Mouse (Mus musculus): ENCODE measurements around the gene Gm43191. TPM values are rescaled to one million over a fixed set of nuclear protein-coding genes. Genes with fewer than 3 reads are reported as not detected.

The Gm43191 gene
- polyA plus RNA-seq, 1 experiment from 2014 or later = not detected

GRCm38 (mm10) chr3:116614295-116614892 is 66.7 kb downstream of the Gm43191 start, which contains the start of gene Trmt13:
Trmt13 (minus strand) TSS chr3:116614587.
- 56% methylated on average over 10 of the region's 10 CpGs for WGBS
- peak; percentile 70; the same call in 1 of the 2 replicates for ATAC-seq (ENCODE audit: insufficient read depth, low FRiP score, low read depth)
- no peak within 1 kb of the TSS for H3K4me2 ChIP-seq

DNA sequence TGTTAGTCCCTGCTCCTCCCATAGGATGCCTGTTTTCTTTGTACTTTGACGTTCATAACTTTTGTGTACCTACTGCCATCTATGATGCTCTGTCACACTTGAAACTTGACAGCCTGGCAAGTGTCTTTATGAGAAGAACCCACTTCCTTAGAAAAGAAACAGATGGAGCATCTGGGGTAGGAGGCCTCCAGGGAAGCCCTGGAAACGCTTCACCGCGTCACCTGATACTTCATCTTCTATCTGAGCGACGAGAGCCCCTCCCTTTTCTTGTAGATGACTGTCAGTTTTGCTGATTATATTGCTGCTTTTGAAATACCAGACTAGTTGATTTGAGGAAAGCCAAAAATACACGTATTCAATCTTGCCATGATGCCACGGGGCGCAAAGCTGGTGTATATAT is 76.5 kb downstream of the Gm43191 start:
- no peaks in the 10 kb centered on the region for H3K36me3 ChIP-seq
- H3K27me3 ChIP-seq (replicated peaks) = no peaks in the 10 kb centered on the region
- H3K4me3 ChIP-seq (replicated peaks) = no peak overlapping the region
- H3K9me3 ChIP-seq = no peaks in the 10 kb centered on the region
- H3K4me2 ChIP-seq = no peak overlapping the region
- H3K9ac ChIP-seq = no peak overlapping the region
- H3K4me1 ChIP-seq = no peaks in the 10 kb centered on the region
- no peak for ATAC-seq (ENCODE audit: insufficient read depth, low FRiP score, low read depth)
- no peak overlapping the region for H3K27ac ChIP-seq
- 79% methylated on average over 9 of the region's 9 CpGs for WGBS

More at GRCm38 (mm10) chr3:116614295-116614892, 66.7 kb downstream of the Gm43191 start, which contains the start of gene Trmt13:
- Histone ChIP-seq H3K9ac (no peak within 1 kb of the TSS), H3K4me3 (replicated peaks) (no peak within 1 kb of the TSS), H3K27me3 (replicated peaks) (no peaks in the 10 kb centered on the region), H3K36me3 (0 out of 2 replicates have a peak, but pooled peaks cover 13% of the 10 kb centered on the region), H3K9me3 (no peaks in the 10 kb centered on the region), H3K27ac (no peak within 1 kb of the TSS), H3K4me1 (no peaks in the 10 kb centered on the region)

GRCm38 (mm10) chr3:116601781-116602180 is 79.3 kb downstream of the Gm43191 start:
- H3K4me2 ChIP-seq = no peak overlapping the region
- H3K27ac ChIP-seq = no peak overlapping the region
- 91% methylated on average over 5 of the region's 5 CpGs for WGBS
- no peak overlapping the region for H3K9ac ChIP-seq
- H3K4me1 ChIP-seq = no peaks in the 10 kb centered on the region
- no peaks in the 10 kb centered on the region for H3K27me3 ChIP-seq (replicated peaks)
- no peak for ATAC-seq (ENCODE audit: insufficient read depth, low FRiP score, low read depth)
- no peak overlapping the region for H3K4me3 ChIP-seq (replicated peaks)
- no peaks in the 10 kb centered on the region for H3K9me3 ChIP-seq
- H3K36me3 ChIP-seq = no peaks in the 10 kb centered on the region

DNA sequence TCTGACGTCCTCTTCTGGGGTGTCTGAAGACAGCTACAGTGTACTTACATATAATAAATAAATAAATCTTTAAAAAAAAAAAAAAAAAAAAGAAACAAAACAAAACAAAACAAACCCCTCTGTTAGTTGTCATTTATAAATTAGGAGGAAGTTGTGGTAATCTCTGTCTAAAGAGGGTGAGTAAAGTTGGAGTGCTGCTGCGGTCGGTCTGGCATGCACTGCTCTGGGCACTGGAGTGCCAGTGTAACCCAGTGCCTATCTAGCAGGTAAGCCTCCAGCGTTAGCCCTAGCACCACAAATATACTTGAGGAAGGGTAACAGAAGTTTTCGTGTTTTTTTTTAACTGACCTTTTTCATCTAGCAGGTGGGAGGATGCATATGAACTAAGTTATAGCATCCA is 80.1 kb downstream of the Gm43191 start:
- no peaks in the 10 kb centered on the region for H3K4me1 ChIP-seq
- no peaks in the 10 kb centered on the region for H3K36me3 ChIP-seq
- H3K4me2 ChIP-seq = no peak overlapping the region
- 86% methylated on average over 5 of the region's 5 CpGs for WGBS
- no peaks in the 10 kb centered on the region for H3K9me3 ChIP-seq
- no peak for ATAC-seq (ENCODE audit: insufficient read depth, low FRiP score, low read depth)
- no peak overlapping the region for H3K9ac ChIP-seq
- H3K27ac ChIP-seq = no peak overlapping the region
- H3K27me3 ChIP-seq (replicated peaks) = no peaks in the 10 kb centered on the region
- H3K4me3 ChIP-seq (replicated peaks) = no peak overlapping the region

- WGBS = 69% methylated on average over 2 of the region's 2 CpGs
- no peak for ATAC-seq (ENCODE audit: insufficient read depth, low FRiP score, low read depth)
Measured at GRCm38 (mm10) chr3:116599705-116600104, 81.4 kb downstream of the Gm43191 start.

GRCm38 (mm10) chr3:116595603-116595991 is 85.5 kb downstream of the Gm43191 start:
- WGBS = 6% methylated on average over 10 of the region's 10 CpGs
- Histone ChIP-seq H3K4me3 (replicated peaks) (peak overlapping the region; percentile 92), H3K9me3 (no peaks in the 10 kb centered on the region), H3K36me3 (peaks cover 11% of the 10 kb centered on the region; the same call in 1 of the 2 replicates), H3K4me1 (no peaks in the 10 kb centered on the region), H3K27me3 (replicated peaks) (no peaks in the 10 kb centered on the region), H3K27ac (no peak overlapping the region), H3K4me2 (peak overlapping the region; percentile 72), H3K9ac (peak overlapping the region; percentile 73)
- no peak for ATAC-seq (ENCODE audit: insufficient read depth, low FRiP score, low read depth)

More at GRCm38 (mm10) chr3:116599705-116600104, 81.4 kb downstream of the Gm43191 start:
- Histone ChIP-seq H3K9ac (no peak overlapping the region), H3K4me2 (no peak overlapping the region), H3K27me3 (replicated peaks) (no peaks in the 10 kb centered on the region), H3K4me3 (replicated peaks) (no peak overlapping the region), H3K27ac (no peak overlapping the region), H3K4me1 (no peaks in the 10 kb centered on the region), H3K9me3 (no peaks in the 10 kb centered on the region), H3K36me3 (no peaks in the 10 kb centered on the region)

DNA sequence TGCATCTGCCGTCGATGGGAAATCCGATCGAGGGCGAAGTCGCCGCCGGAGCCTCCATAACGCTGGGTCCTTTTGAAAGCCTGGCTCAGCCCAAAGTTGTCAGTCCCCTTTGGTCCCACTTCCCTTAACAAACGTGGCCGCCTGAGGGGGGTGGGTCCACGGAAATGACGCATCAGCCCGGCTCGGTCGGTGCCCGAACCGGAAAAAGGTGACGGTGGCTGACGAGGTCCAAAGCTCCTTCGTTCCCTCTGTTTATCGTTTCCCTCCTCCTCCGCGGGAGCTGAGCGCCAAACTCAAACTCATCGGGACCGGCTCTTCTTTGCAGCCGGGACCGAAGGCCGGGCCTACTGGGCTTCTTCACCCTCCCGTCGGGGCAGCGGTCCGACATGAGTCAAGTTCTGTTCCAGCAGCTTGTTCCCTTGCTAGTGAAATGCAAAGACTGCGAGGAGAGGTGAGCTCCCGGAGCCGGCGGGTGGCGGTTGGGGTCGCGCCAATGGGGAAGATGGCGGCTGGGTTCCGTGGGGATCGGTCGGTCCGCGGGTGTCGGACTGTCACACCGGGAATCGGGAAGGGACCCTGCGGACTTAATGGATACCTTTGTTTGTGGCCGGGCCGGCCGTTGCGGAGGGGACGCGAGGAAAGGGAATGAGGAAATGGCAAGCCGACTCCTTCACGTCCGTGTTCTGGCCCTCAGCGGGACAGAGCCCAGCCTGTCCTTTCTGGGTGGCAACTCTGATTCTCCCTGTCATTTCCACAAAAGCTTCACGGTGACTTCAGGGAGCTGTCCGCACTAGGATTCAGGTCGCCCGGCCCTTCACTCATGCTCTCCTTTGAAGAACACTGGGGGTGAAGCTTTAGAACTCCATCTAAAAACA is 86.1 kb downstream of the Gm43191 start, which contains the start of gene Sass6:
Gene Sass6 (plus strand): TSS at position 255 of the 875 bp plus-strand sequence.
- peak; percentile 94 for ATAC-seq (ENCODE audit: insufficient read depth, low FRiP score, low read depth)
- Histone ChIP-seq H3K9me3 (no peaks in the 10 kb centered on the region), H3K4me2 (peak within 1 kb of the TSS; percentile 72), H3K4me1 (no peaks in the 10 kb centered on the region), H3K27me3 (replicated peaks) (no peaks in the 10 kb centered on the region), H3K4me3 (replicated peaks) (peak within 1 kb of the TSS; percentile 92), H3K9ac (peak within 1 kb of the TSS; percentile 73), H3K27ac (peak within 1 kb of the TSS; percentile 84), H3K36me3 (peaks cover 17% of the 10 kb centered on the region; the same call in 1 of the 2 replicates)
- under 1% methylated on average over 65 of the region's 65 CpGs for WGBS

- no peaks in the 10 kb centered on the region for H3K4me1 ChIP-seq
- H3K4me3 ChIP-seq (replicated peaks) = peak overlapping the region; percentile 92
- H3K27me3 ChIP-seq (replicated peaks) = no peaks in the 10 kb centered on the region
- H3K36me3 ChIP-seq = peaks cover 24% of the 10 kb centered on the region; the same call in 1 of the 2 replicates
- H3K9ac ChIP-seq = peak overlapping the region; percentile 66
- peak overlapping the region; percentile 84 for H3K27ac ChIP-seq
- H3K9me3 ChIP-seq = no peaks in the 10 kb centered on the region
- ATAC-seq (ENCODE audit: insufficient read depth, low FRiP score, low read depth) = peak; percentile 54; the same call in 1 of the 2 replicates
- H3K4me2 ChIP-seq = peak overlapping the region; percentile 47
- WGBS = 2% methylated on average over 22 of the region's 22 CpGs
Measured at GRCm38 (mm10) chr3:116594076-116594727, 86.9 kb downstream of the Gm43191 start.

Other genes with a start within 250 kb of the Gm43191 start
- 60.1 and 66.8 TPM in 2 replicates for gene Rtca, start 173.1 kb downstream of the Gm43191 start, polyA plus RNA-seq (2015; fragmentation: Nextera tagmentation; extraction: Ambion mirVana)
- 22.2 and 27.9 TPM in 2 replicates for gene Dbt, start 168.2 kb downstream of the Gm43191 start, polyA plus RNA-seq (2015; fragmentation: Nextera tagmentation; extraction: Ambion mirVana)
- gene Lrrc39, start 118.3 kb downstream of the Gm43191 start, polyA plus RNA-seq (2015; fragmentation: Nextera tagmentation; extraction: Ambion mirVana) = 1.5 and 2.2 TPM in 2 replicates
- 20.5 and 20.7 TPM in 2 replicates for gene Sass6, start 86.3 kb downstream of the Gm43191 start, polyA plus RNA-seq (2015; fragmentation: Nextera tagmentation; extraction: Ambion mirVana)
- 28.4 and 29.8 TPM in 2 replicates for gene Trmt13, start 66.7 kb downstream of the Gm43191 start, polyA plus RNA-seq (2015; fragmentation: Nextera tagmentation; extraction: Ambion mirVana)
- 79.5 and 86.6 TPM in 2 replicates for gene Mfsd14a, start 18.6 kb downstream of the Gm43191 start, polyA plus RNA-seq (2015; fragmentation: Nextera tagmentation; extraction: Ambion mirVana)
- gene Slc35a3, start 31.6 kb upstream of the Gm43191 start, polyA plus RNA-seq (2015; fragmentation: Nextera tagmentation; extraction: Ambion mirVana) = 21.5 and 22.3 TPM in 2 replicates
- gene Agl, start 126.9 kb upstream of the Gm43191 start, polyA plus RNA-seq (2015; fragmentation: Nextera tagmentation; extraction: Ambion mirVana) = 13.8 and 14.0 TPM in 2 replicates
- gene Frrs1, start 178.2 kb upstream of the Gm43191 start, polyA plus RNA-seq (2015; fragmentation: Nextera tagmentation; extraction: Ambion mirVana) = 34.5 and 40.5 TPM in 2 replicates